Mouse (Mus musculus) hindbrain, postnatal 0 days (tissue): ENCODE measurements around the gene Adgra1. TPM values are rescaled to one million over a fixed set of nuclear protein-coding genes. Genes with fewer than 3 reads are reported as not detected.

Source experiments
- ATAC-seq: fragments of 200-750 bp; cut with Nextera tagmentation; 2 replicates; pipeline ENCODE4 v1.8.0; 2017; ENCODE audit warnings: mild to moderate bottlenecking, moderate TSS enrichment, moderate library complexity
- DNase-seq: peaks from one replicate; pipeline ENCODE4 v3.0.0-alpha.2; 2015; ENCODE audit warnings: low spot score
- H3K27ac ChIP-seq: fragments of 300-500 bp; sonication (generic); 2 replicates; pipeline ENCODE4 v1.5.1; 2014; ENCODE audit warnings: mild to moderate bottlenecking
- H3K27me3 ChIP-seq: fragments of 300-500 bp; sonication (generic); 2 replicates; pipeline ENCODE4 v1.6.1; 2014; ENCODE audit warnings: low read length, mixed read lengths; ENCODE audit not compliant: insufficient read depth
- H3K36me3 ChIP-seq: fragments of 300-500 bp; sonication (generic); 2 replicates; pipeline ENCODE4 v1.6.1; 2014; ENCODE audit warnings: low read length, mixed read lengths; ENCODE audit not compliant: insufficient read depth
- H3K4me1 ChIP-seq: fragments of 300-500 bp; sonication (generic); 2 replicates; pipeline ENCODE4 v1.6.1; 2014; ENCODE audit warnings: antibody characterized with exemption, low read length, mixed read lengths; ENCODE audit not compliant: insufficient read depth
- H3K4me2 ChIP-seq: fragments of 300-500 bp; sonication (generic); 2 replicates; pipeline ENCODE4 v1.6.1; 2014; ENCODE audit warnings: low read depth, mild to moderate bottlenecking, low read length, moderate library complexity, mixed read lengths
- H3K4me3 ChIP-seq: fragments of 300-500 bp; sonication (generic); 2 replicates; pipeline ENCODE4 v1.5.1; 2014; ENCODE audit warnings: low read length
- H3K9ac ChIP-seq: fragments of 300-500 bp; sonication (generic); replicated peaks from 2 replicates; pipeline ENCODE4 v1.6.1; 2014; ENCODE audit warnings: mild to moderate bottlenecking, low read length, moderate library complexity, mixed read lengths
- H3K9me3 ChIP-seq: fragments of 300-500 bp; sonication (generic); 2 replicates; pipeline ENCODE4 v1.6.1; 2016; ENCODE audit warnings: low read length, mixed read lengths
- CTCF ChIP-seq: IDR thresholded peaks from 2 replicates; pipeline ENCODE4 v1.5.1; 2016; ENCODE audit warnings: antibody characterized with exemption, control low read depth, low read depth
- WGBS: fragments of 180-500 bp; shearing (Covaris S2); extraction: QIAGEN DNeasy Blood & Tissue Kit; methylation state at CpG from one replicate; pipeline ENCODE4 v1.1.7; 2014; 5-methylcytosine and 5-hydroxymethylcytosine counted together
- polyA plus RNA-seq: library from polyadenylated mRNA; unstranded; fragments of >200 nt; fragmentation: Nextera tagmentation; extraction: Ambion mirVana; gene quantifications from 2 replicates; pipeline ENCODE4 v1.2.1, GENCODE M21; 2015
- total RNA-seq: library from RNA; depleted of rRNA; stranded (reverse); fragments of >200 nt; gene quantifications from 2 replicates; pipeline ENCODE4 v1.2.3, GENCODE M21; 2014; rRNA removed

Adgra1 gene
- total and polyA plus RNA-seq, 2 experiments from 2014 or later = 28.5 to 53.3 TPM

DNA sequence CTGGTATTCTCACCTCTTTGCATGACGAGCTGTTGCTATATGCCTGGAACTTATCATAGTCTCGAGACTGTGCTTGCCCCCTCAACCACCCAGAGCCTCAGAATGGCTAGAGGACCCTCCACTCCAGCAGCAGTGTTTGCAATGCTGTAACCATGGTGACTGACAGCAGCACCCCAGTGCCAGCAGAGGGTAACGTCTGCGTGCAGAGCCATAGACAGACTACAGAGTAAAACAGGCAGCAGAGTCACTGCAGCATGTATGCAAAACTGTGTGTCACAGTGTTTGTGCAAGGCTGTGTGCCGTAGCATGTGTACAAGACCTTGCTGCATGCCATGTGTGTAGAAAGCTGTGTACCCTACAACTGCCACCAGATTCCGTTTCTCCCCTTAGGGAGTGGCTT lies 75.5 kb downstream of the Adgra1 start:
- Histone ChIP-seq H3K4me3 (no peak overlapping the region), H3K4me1 (peaks cover 10% of the 10 kb centered on the region; the same call in 1 of the 2 replicates), H3K27me3 (peaks cover 7% of the 10 kb centered on the region; the same call in 1 of the 2 replicates), H3K4me2 (no peak overlapping the region), H3K27ac (no peak overlapping the region), H3K36me3 (no peaks in the 10 kb centered on the region), H3K9ac (no peak overlapping the region), H3K9me3 (no peaks in the 10 kb centered on the region)
- WGBS = 23% methylated on average over 6 of the region's 6 CpGs
- TF ChIP-seq CTCF = 0 out of 2 replicates have a peak, but pooled peaks have one; percentile 10
- DNase-seq (peak; percentile 38), ATAC-seq (peak; percentile 27; the same call in 1 of the 2 replicates)

DNA sequence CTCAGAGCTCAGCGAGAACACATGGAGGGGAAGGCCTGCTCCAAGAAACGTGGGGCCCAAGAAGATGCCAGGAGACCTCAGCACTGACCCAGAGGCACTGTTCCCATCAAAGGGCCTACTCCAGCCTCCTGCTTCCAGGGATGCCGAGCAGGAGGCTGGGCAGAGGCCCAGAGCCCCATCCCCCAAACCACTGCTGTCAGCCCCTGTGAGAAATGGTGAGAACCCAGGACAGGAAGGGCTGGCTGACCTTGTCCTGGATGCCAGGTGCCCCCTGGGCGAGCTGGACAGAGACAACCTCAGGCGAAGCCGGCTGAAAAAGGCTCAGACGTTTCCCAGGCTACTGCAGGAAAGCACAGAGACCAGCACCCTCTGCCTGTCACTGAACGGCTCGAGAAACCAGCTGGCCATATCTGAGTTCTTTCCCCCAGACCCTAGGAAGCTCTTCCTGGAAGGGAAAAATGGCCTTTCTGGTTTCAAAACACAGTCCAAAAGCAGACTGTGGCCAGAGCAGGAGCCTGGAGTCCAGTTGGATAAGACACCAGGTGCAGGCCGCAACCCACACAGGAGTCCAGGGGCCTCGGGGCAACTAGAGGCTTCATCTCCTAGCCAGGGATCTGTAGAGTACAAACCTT lies 76.3 kb downstream of the Adgra1 start:
- Histone ChIP-seq H3K9me3 (no peaks in the 10 kb centered on the region), H3K4me3 (no peak overlapping the region), H3K9ac (0 out of 2 replicates have a peak overlapping the region, but pooled peaks have one; percentile 21), H3K4me1 (peaks cover 10% of the 10 kb centered on the region; the same call in 1 of the 2 replicates), H3K27me3 (peaks cover 7% of the 10 kb centered on the region; the same call in 1 of the 2 replicates), H3K27ac (no peak overlapping the region), H3K4me2 (no peak overlapping the region), H3K36me3 (no peaks in the 10 kb centered on the region)
- ATAC-seq = no peak
- 48% methylated on average over 11 of the region's 11 CpGs for WGBS
- TF ChIP-seq CTCF = no peak
- no peak for DNase-seq

DNA sequence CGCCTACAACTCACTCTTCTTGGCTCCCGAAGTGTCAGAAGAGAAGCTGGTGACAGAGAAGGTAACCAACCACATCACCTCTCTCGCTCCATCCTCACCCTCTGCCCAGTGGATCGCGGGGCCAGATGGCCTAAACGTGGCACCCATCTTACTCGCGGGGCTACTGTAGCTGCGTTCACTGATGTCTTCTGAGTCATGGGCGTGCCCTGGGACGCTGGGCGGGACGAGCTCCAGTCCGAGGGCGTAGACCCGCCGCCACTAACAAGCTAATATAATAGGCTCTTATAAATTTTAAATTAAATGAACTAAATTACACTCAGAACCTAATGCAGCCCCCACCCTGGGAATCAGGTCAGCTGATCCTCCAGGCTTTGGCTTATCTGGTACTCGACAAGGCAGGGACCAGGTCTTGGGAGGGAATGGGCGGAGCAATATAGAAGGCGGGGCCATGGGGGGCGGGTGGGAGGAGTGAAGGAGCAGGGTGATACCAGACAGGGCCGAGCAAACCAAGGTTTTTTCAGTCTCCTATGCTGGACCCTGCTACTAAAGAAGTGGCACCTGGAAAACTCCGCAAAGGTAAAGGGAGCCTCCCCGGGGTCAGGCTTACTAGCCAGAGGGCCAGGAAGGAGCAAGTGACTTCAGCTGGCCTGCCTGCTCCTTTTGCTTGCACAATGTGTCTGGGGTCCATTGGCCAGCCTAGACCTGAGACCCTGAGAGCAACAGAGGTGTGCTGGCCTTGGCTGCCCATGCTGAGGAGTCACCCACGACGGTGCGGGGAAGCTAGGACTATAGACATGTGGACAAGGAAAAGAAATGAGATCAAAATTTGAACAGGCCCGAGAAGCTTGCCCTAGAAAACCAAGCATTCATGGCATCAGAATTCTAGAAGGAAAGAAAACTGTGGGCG lies 80.4 kb downstream of the Adgra1 start:
- TF ChIP-seq CTCF = no peak
- H3K36me3 ChIP-seq = no peaks in the 10 kb centered on the region
- WGBS = 19% methylated on average over 29 of the region's 29 CpGs
- peaks cover 7% of the 10 kb centered on the region; the same call in 1 of the 2 replicates for H3K27me3 ChIP-seq
- H3K27ac ChIP-seq = no peak overlapping the region
- peak overlapping the region; percentile 43 for H3K4me2 ChIP-seq
- ATAC-seq (peak; percentile 50), DNase-seq (peak; percentile 34)
- no peaks in the 10 kb centered on the region for H3K9me3 ChIP-seq
- H3K9ac ChIP-seq = no peak overlapping the region
- peak overlapping the region; percentile 2; the same call in 1 of the 2 replicates for H3K4me3 ChIP-seq
- H3K4me1 ChIP-seq = peaks cover 10% of the 10 kb centered on the region; the same call in 1 of the 2 replicates

DNA sequence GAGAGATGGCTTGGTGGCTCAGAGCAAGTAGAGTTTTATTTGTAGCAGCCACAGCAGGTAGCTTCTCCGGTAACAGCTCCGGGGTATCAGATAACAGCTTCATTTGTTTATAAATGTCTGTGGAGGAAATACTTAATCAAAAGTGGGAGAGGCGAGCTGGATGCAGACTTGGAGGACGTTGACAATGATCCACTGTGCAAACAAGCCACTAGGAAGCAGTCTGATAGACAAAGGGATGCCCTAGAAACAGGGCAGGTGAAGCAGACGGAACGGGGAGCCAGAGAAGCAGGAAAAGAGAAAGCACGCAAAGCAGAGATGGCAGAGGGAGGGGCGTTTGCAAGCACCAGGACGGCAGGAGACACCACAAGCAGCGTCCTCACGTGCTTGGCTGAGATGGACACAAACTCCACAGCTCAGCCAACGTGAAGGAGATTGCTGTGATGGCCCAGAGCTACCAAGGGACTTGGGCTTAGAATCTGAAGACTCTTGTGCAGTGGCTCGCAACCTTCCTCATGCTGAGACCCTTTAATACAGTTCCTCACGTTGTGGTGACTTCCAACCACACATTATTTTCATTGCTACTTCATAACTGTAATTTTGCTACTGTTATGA lies 81.8 kb downstream of the Adgra1 start:
- Histone ChIP-seq H3K36me3 (no peaks in the 10 kb centered on the region), H3K4me3 (no peak overlapping the region), H3K4me1 (peaks cover 10% of the 10 kb centered on the region; the same call in 1 of the 2 replicates), H3K9ac (no peak overlapping the region), H3K27ac (no peak overlapping the region), H3K4me2 (peak overlapping the region; percentile 23; the same call in 1 of the 2 replicates), H3K9me3 (no peaks in the 10 kb centered on the region), H3K27me3 (peaks cover 7% of the 10 kb centered on the region; the same call in 1 of the 2 replicates)
- no peak for TF ChIP-seq CTCF
- 7% methylated on average over 14 of the region's 14 CpGs for WGBS
- ATAC-seq (no peak), DNase-seq (peak; percentile 17)

DNA sequence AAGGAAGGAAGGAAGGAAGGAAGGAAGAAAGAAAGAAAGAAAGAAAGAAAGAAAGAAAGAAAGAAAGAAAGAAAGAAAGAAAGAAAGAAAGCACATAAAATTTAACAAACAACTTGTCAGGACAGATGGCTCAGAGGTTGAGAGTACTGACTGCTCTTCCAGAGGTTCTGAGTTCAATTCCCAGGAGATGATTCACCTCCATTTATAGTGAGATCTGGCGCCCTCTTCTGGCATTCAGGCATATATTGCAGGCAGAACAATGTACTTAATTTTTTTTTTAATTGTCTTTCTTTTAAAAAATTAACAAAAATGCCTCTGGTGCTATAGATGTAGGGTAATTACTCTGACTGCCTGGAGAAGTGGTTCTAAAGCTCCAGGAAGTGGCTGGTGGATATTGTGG lies 82.4 kb downstream of the Adgra1 start:
- Histone ChIP-seq H3K4me2 (no peak overlapping the region), H3K9me3 (no peaks in the 10 kb centered on the region), H3K4me1 (peaks cover 10% of the 10 kb centered on the region; the same call in 1 of the 2 replicates), H3K4me3 (no peak overlapping the region), H3K27me3 (peaks cover 4% of the 10 kb centered on the region; the same call in 1 of the 2 replicates), H3K36me3 (no peaks in the 10 kb centered on the region), H3K27ac (no peak overlapping the region), H3K9ac (no peak overlapping the region)
- TF ChIP-seq CTCF = peak; percentile 60
- ATAC-seq (no peak), DNase-seq (peak; percentile 77)
- 0% methylated on average over 1 of the region's 1 CpGs for WGBS

DNA sequence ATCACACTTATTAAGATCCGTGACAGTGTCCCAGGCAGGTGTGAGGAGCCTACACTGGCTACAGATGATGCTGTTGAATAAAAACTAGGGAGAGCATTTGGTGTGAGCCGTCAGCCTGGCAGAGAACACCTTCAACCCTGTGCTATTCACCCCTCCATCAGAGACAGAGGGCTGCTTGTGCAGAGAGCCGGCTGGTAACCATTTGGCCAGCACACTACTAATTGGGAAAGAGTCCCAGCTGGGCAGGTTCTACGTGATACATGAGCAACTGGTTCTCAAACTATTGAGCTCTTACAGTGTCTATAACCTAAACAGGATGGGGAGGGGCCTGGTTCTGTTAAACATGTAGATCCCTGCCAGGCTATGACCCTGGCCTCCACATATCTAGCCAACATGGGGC lies 84.3 kb downstream of the Adgra1 start:
- Histone ChIP-seq H3K27ac (no peak overlapping the region), H3K9me3 (no peaks in the 10 kb centered on the region), H3K9ac (no peak overlapping the region), H3K4me3 (no peak overlapping the region), H3K36me3 (no peaks in the 10 kb centered on the region), H3K4me1 (peaks cover 10% of the 10 kb centered on the region; the same call in 1 of the 2 replicates), H3K27me3 (peaks cover 1% of the 10 kb centered on the region; the same call in 1 of the 2 replicates), H3K4me2 (no peak overlapping the region)
- TF ChIP-seq CTCF = no peak
- WGBS = 74% methylated on average over 4 of the region's 4 CpGs
- DNase-seq (no peak), ATAC-seq (no peak)

Other genes with a start within 250 kb of the Adgra1 start
- gene Cfap46, start 150.4 kb upstream of the Adgra1 start, total RNA-seq = 3.2 and 7.0 TPM in 2 replicates
- 3.5 TPM in 2 replicates for gene Cfap46, start 150.4 kb upstream of the Adgra1 start, polyA plus RNA-seq
- gene Kndc1, start 60.5 kb downstream of the Adgra1 start, total RNA-seq = 53.6 and 63.1 TPM in 2 replicates
- 12.7 and 12.8 TPM in 2 replicates for gene Kndc1, start 60.5 kb downstream of the Adgra1 start, polyA plus RNA-seq
- not detected in 2 replicates for gene Utf1, start 109.6 kb downstream of the Adgra1 start, total RNA-seq
- not detected in 2 replicates for gene Utf1, start 109.6 kb downstream of the Adgra1 start, polyA plus RNA-seq
- gene 6430531B16Rik, start 144.6 kb downstream of the Adgra1 start, total RNA-seq = 2.9 TPM in 1 of 2 replicates, not detected in the other
- 1.3 and 1.8 TPM in 2 replicates for gene 6430531B16Rik, start 144.6 kb downstream of the Adgra1 start, polyA plus RNA-seq
- 1.7 and 2.2 TPM in 2 replicates for gene Adam8, start 158.4 kb downstream of the Adgra1 start, total RNA-seq
- gene Adam8, start 158.4 kb downstream of the Adgra1 start, polyA plus RNA-seq = 0.48 and 0.57 TPM in 2 replicates
- gene Zfp511, start 202.2 kb downstream of the Adgra1 start, total RNA-seq = 23.3 and 42.9 TPM in 2 replicates
- gene Zfp511, start 202.2 kb downstream of the Adgra1 start, polyA plus RNA-seq = 60.5 and 63.9 TPM in 2 replicates
- gene Tubgcp2, start 202.5 kb downstream of the Adgra1 start, total RNA-seq = 61.7 and 63.7 TPM in 2 replicates
- 58.3 TPM in 2 replicates for gene Tubgcp2, start 202.5 kb downstream of the Adgra1 start, polyA plus RNA-seq
- gene Msx3, start 214.9 kb downstream of the Adgra1 start, total RNA-seq = 0.94 and 1.2 TPM in 2 replicates
- gene Msx3, start 214.9 kb downstream of the Adgra1 start, polyA plus RNA-seq = 1.9 and 2.0 TPM in 2 replicates
- gene Caly, start 248.4 kb downstream of the Adgra1 start, total RNA-seq = 422 and 452 TPM in 2 replicates
- gene Caly, start 248.4 kb downstream of the Adgra1 start, polyA plus RNA-seq = 460 and 486 TPM in 2 replicates